Mouse (Mus musculus) spleen, adult 2 months (tissue): ENCODE data around the gene Senp3. TPM values are rescaled to one million over a fixed set of nuclear protein-coding genes. Genes with fewer than 3 reads are reported as not detected.

Source experiments
- DNase-seq, 2 experiments: peaks; one replicate each; pipeline versions ENCODE4 v3.0.0 to v3.0.0-alpha.2; 2012 to 2021; ENCODE audit warnings: low spot score in 2 of 2, low read depth in 1 of 2
- H3K27ac ChIP-seq: fragments of 200-500 bp; 2 replicates; pipeline ENCODE4 v1.5.1; 2012; ENCODE audit warnings: low read length, inconsistent platforms; ENCODE audit not compliant: insufficient read depth
- H3K27me3 ChIP-seq: fragments of 200-500 bp; 2 replicates; pipeline ENCODE4 v1.6.1; 2012; ENCODE audit warnings: mild to moderate bottlenecking, moderate library complexity, low read length, inconsistent platforms; ENCODE audit not compliant: control insufficient read depth, insufficient read depth
- H3K36me3 ChIP-seq: fragments of 200-500 bp; 2 replicates; pipeline ENCODE4 v1.6.1; 2012; ENCODE audit warnings: mild to moderate bottlenecking, low read length, inconsistent platforms; ENCODE audit not compliant: control insufficient read depth, insufficient read depth
- H3K4me1 ChIP-seq: fragments of 200-500 bp; 2 replicates; pipeline ENCODE4 v1.6.1; 2011; ENCODE audit warnings: inconsistent platforms; ENCODE audit not compliant: control insufficient read depth, insufficient read depth, insufficient read length
- H3K4me3 ChIP-seq: fragments of 200-500 bp; 2 replicates; pipeline ENCODE4 v1.5.1; 2011; ENCODE audit warnings: mild to moderate bottlenecking, inconsistent platforms; ENCODE audit not compliant: insufficient read depth, insufficient read length; ENCODE audit errors: extremely low read depth
- CTCF ChIP-seq: fragments of 200-500 bp; IDR thresholded peaks from 2 replicates; pipeline ENCODE4 v1.5.1; 2011; ENCODE audit warnings: mild to moderate bottlenecking, inconsistent platforms; ENCODE audit not compliant: insufficient read depth, insufficient read length, insufficient replicate concordance; ENCODE audit errors: extremely low read depth
- POLR2A ChIP-seq: fragments of 200-500 bp; IDR thresholded peaks from 2 replicates; pipeline ENCODE4 v1.6.1; 2011; ENCODE audit warnings: low read depth, low read length, inconsistent platforms
- WGBS: fragments of 180-500 bp; shearing (Covaris S2); methylation state at CpG from one replicate; pipeline ENCODE4 v1.1.7; 2018; 5-methylcytosine and 5-hydroxymethylcytosine counted together
- polyA plus RNA-seq: library from polyadenylated mRNA; depleted of rRNA; stranded (reverse); fragments of >200 nt; gene quantifications from 2 replicates; pipeline ENCODE4 v1.2.3, GENCODE M21; 2012

Gene Senp3
- polyA plus RNA-seq, 1 experiment = 32.6 TPM

GRCm38 (mm10) chr11:69686377-69686776, 4.5 kb upstream of the Senp3 start:
- 64% methylated on average over 4 of the region's 4 CpGs for WGBS
- Histone ChIP-seq H3K27me3 (no peaks in the 10 kb centered on the region), H3K4me3 (no peak overlapping the region), H3K36me3 (no peaks in the 10 kb centered on the region), H3K27ac (no peak overlapping the region; the same call in 1 of the 2 replicates), H3K4me1 (no peaks in the 10 kb centered on the region)
- DNase-seq = no peak
- TF ChIP-seq CTCF (no peak), POLR2A (no peak)

DNA sequence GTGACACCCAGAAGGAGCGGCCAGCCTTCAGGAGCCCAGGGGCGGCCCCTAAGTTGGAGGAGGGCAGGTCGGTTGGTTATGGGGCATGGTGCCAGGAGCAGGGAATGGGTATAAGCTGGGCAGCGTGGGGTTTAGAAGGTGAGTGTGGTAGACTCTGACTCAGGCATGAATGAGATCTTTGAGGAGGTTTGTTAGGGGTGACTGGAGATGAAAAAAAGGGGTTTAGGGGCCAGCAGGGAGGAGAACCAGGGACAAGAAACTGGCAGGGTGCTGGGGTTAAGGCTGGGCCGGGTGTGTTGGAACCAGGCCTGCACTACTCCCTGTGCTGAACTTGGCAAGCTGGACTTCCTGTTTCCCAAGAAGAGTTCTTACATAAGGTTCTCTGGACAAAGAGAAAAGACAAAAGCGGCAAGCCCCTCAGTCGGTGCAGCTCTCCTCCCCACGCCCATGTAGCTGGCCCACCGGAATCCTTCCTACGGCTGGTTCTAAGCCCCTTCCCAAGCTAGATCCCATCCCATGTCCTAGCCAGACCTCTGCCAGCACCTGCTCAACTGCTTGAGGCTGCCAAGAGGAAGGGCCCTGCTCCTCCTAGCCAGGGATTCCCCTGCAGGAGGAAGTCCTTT, 3.8 kb upstream of the Senp3 start, which contains the start of gene Tnfsf13:
Gene Tnfsf13 (minus strand): TSS at position 259 of the 623 bp plus-strand sequence.
- no peaks in the 10 kb centered on the region for H3K36me3 ChIP-seq
- no peak for TF ChIP-seq POLR2A
- no peak for TF ChIP-seq CTCF
- 60% methylated on average over 10 of the region's 10 CpGs for WGBS
- DNase-seq = no peak
- H3K4me3 ChIP-seq = peak within 1 kb of the TSS; percentile 17; the same call in 1 of the 2 replicates
- no peaks in the 10 kb centered on the region for H3K27me3 ChIP-seq
- no peaks in the 10 kb centered on the region for H3K4me1 ChIP-seq
- peak within 1 kb of the TSS; percentile 90 for H3K27ac ChIP-seq

- no peak overlapping the region for H3K4me3 ChIP-seq
- H3K27ac ChIP-seq = peak overlapping the region; percentile 90
- no peaks in the 10 kb centered on the region for H3K36me3 ChIP-seq
- DNase-seq = no peak
- 86% methylated on average over 6 of the region's 6 CpGs for WGBS
- TF ChIP-seq CTCF (no peak), POLR2A (no peak)
- no peaks in the 10 kb centered on the region for H3K27me3 ChIP-seq
- no peaks in the 10 kb centered on the region for H3K4me1 ChIP-seq
Measured at GRCm38 (mm10) chr11:69684936-69685335, 3.1 kb upstream of the Senp3 start.

DNA sequence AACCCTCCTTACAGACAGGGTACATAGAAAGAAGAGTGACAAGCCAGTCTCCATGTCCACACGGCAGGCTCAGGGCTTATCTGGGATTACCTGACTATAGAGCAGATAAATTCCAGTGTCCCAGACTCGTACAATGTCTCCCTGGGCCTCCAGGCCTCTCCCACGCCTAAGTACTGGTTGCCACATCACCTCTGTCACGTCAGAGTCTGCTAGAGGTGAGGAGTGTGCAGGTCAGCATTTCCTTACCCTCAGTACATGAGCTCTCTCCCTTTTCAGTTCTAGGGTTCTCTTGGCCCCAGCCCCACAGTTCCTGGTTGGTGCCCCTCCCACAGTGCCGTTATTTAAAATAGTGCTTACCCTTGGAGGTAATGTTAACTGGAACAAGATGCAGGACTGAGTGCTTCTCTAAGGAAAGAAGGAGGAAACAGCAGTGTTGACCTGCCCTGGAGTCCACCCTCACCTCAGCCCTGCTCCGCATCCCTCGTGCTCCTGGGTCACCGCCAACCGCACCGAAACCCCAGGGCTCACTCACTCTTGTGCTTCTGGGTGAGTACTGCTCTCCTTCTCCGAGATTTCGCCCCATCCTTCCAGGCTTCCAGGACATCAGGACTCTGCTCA, 2.4 kb upstream of the Senp3 start:
- Histone ChIP-seq H3K4me3 (no peak overlapping the region), H3K4me1 (no peaks in the 10 kb centered on the region), H3K27ac (no peak overlapping the region; the same call in 1 of the 2 replicates), H3K36me3 (no peaks in the 10 kb centered on the region), H3K27me3 (no peaks in the 10 kb centered on the region)
- DNase-seq = no peak
- WGBS = 83% methylated on average over 12 of the region's 12 CpGs
- TF ChIP-seq CTCF (no peak), POLR2A (no peak)

- H3K4me1 ChIP-seq = no peaks in the 10 kb centered on the region
- no peak overlapping the region for H3K4me3 ChIP-seq
- no peak overlapping the region for H3K27ac ChIP-seq
Measured at GRCm38 (mm10) chr11:69683576-69683975, 1.7 kb upstream of the Senp3 start.

DNA sequence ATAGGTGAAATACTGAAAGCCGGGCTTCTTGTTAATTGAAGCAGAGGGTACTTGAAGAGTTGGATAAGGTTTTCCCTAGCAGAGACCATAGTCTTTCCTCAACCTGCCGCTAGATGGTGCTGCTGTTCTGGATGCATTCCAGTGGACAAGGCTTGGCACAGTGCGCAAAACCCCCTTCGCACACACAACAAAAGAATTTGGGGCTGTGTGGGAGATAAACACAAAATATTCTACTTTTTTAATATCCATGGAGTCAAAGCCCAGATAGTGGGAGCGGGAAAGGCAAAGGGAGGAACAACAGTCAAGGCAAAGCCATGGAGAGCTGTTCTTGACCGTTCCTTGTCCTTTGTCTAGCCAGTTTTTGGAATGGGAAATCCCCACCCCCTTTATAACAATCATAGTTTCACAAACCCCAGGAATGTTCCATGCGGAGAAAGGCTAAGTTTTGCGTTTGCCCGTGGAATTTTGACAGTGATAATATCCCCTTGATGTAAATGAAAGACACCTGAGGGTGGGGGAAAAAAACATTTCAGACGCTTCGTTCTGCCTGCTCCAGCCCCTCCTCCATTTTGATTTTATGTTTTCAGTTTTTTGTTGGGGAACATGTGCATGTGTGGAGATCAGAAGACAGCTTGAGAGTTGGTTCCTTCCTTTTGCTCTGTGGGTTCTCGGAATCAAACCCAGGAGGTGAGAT, 1.1 kb upstream of the Senp3 start:
- peaks cover 6% of the 10 kb centered on the region; the same call in 1 of the 2 replicates for H3K36me3 ChIP-seq
- no peak overlapping the region for H3K27ac ChIP-seq
- H3K4me3 ChIP-seq = no peak overlapping the region
- no peaks in the 10 kb centered on the region for H3K4me1 ChIP-seq
- 31% methylated on average over 12 of the region's 12 CpGs for WGBS
- TF ChIP-seq POLR2A (no peak), CTCF (peak; percentile 78; the same call in 1 of the 2 replicates)
- H3K27me3 ChIP-seq = no peaks in the 10 kb centered on the region
- peak; percentile 77 to 82 for DNase-seq

More at GRCm38 (mm10) chr11:69683576-69683975, 1.7 kb upstream of the Senp3 start:
- Histone ChIP-seq H3K27me3 (no peaks in the 10 kb centered on the region), H3K36me3 (peaks cover under 1% of the 10 kb centered on the region; the same call in 1 of the 2 replicates)
- WGBS = 89% methylated on average over 7 of the region's 7 CpGs
- TF ChIP-seq CTCF = no peak
- no peak for TF ChIP-seq POLR2A
- DNase-seq = no peak
